Mouse (Mus musculus) spleen, postnatal 14 days (tissue): Measurements from ENCODE around the gene Hadha.

Experiments
- DNase-seq, 2 experiments: peaks; one replicate each; pipeline ENCODE4 v3.0.0; 2021 to 2022; ENCODE audit warnings: low spot score in 2 of 2

Hadha gene

GRCm38 (mm10) chr5:30112533-30113068 is 42.4 kb downstream of the Hadha start:
- no peak for DNase-seq

GRCm38 (mm10) chr5:30111771-30112170 is 43.2 kb downstream of the Hadha start:
- no peak for DNase-seq

- DNase-seq, result no peak
These were observed 43.8 kb downstream of the Hadha start for GRCm38 (mm10) chr5:30111126-30111525.

GRCm38 (mm10) chr5:30110371-30111060 is 44.4 kb downstream of the Hadha start:
- no peak for DNase-seq

GRCm38 (mm10) chr5:30109899-30110298 is 45.1 kb downstream of the Hadha start:
- no peak for DNase-seq

GRCm38 (mm10) chr5:30108233-30108632 is 46.7 kb downstream of the Hadha start:
- no peak for DNase-seq

GRCm38 (mm10) chr5:30107611-30108041 is 47.3 kb downstream of the Hadha start:
- peak in 1 of 2 experiments; percentile 3 for DNase-seq

GRCm38 (mm10) chr5:30107186-30107585 is 47.8 kb downstream of the Hadha start:
- peak in 1 of 2 experiments; percentile 5 for DNase-seq

- peak in 1 of 2 experiments; percentile 2 for DNase-seq
These were observed 48.2 kb downstream of the Hadha start for GRCm38 (mm10) chr5:30106756-30107155.

- DNase-seq, result peak in 1 of 2 experiments; percentile 5
These were observed 49.2 kb downstream of the Hadha start, which contains the start of gene 3110082J24Rik for GRCm38 (mm10) chr5:30105668-30106300. Gene 3110082J24Rik, minus strand, starts transcription at chr5:30106086.

- DNase-seq, result peak in 1 of 2 experiments; percentile 5
These were observed 49.9 kb downstream of the Hadha start, which contains the start of gene Garem2 for GRCm38 (mm10) chr5:30104841-30105667. Gene Garem2, plus strand, starts transcription at chr5:30105161.

- peak in 1 of 2 experiments; percentile 7 for DNase-seq
These were observed 50.6 kb downstream of the Hadha start for GRCm38 (mm10) chr5:30104339-30104738.

- DNase-seq, result no peak
These were observed 51.6 kb downstream of the Hadha start for GRCm38 (mm10) chr5:30103340-30103739.

- DNase-seq, result peak in 1 of 2 experiments; percentile 3
These were observed 56.7 kb downstream of the Hadha start for GRCm38 (mm10) chr5:30098260-30098659.

GRCm38 (mm10) chr5:30095731-30096130 is 59.2 kb downstream of the Hadha start:
- no peak for DNase-seq

- DNase-seq, result no peak
These were observed 60.6 kb downstream of the Hadha start for GRCm38 (mm10) chr5:30094399-30094798.

- peak in 1 of 2 experiments; percentile 5 for DNase-seq
These were observed 62.3 kb downstream of the Hadha start for GRCm38 (mm10) chr5:30092701-30093100.

- DNase-seq, result peak; percentile 61 to 70
These were observed 81.8 kb downstream of the Hadha start, which contains the start of gene Tyms for GRCm38 (mm10) chr5:30072825-30073821. Gene Tyms, minus strand, starts transcription at chr5:30073617.

- DNase-seq, result no peak
These were observed 82.6 kb downstream of the Hadha start for GRCm38 (mm10) chr5:30072377-30072776.

- no peak for DNase-seq
These were observed 83.3 kb downstream of the Hadha start for GRCm38 (mm10) chr5:30071677-30072076.
